Mouse (Mus musculus): ENCODE results near the gene Adam17.

- no peak for TF ChIP-seq CTCF (IDR thresholded peaks at IDR 0.05; ENCODE audit: insufficient read depth, low read length)
- TF ChIP-seq POLR2A (IDR thresholded peaks at IDR 0.05; ENCODE audit: borderline replicate concordance, extremely low read depth, low read depth, low read length), result no peak
These were observed 50.6 kb downstream of the Adam17 start for GRCm38 (mm10) chr12:21322856-21323255.
